Mouse (Mus musculus): ENCODE data around the gene Upb1.
"Not testable (repeated sequence)": the region's sequence is repeated elsewhere in the genome, so short reads cannot be mapped to it uniquely, and the experiment has no call there.

Upb1 gene

GRCm38 (mm10) chr10:75400958-75401357 is at the start of gene Upb1:
Gene Upb1 (plus strand): TSS chr10:75401115.
- DNase-seq, result no peak

GRCm38 (mm10) chr10:75352541-75352940 is 48.4 kb upstream of the Upb1 start:
- DNase-seq, result no peak

- not testable (repeated sequence) for DNase-seq
Measured at GRCm38 (mm10) chr10:75353838-75354241, 47.1 kb upstream of the Upb1 start.

- no peak for DNase-seq
Measured at GRCm38 (mm10) chr10:75355341-75355740, 45.6 kb upstream of the Upb1 start.

GRCm38 (mm10) chr10:75364214-75364690 is 36.7 kb upstream of the Upb1 start:
- DNase-seq, result peak; percentile 75

GRCm38 (mm10) chr10:75364796-75365195 is 36.1 kb upstream of the Upb1 start:
- DNase-seq, result no peak

GRCm38 (mm10) chr10:75365231-75365633 is 35.7 kb upstream of the Upb1 start:
- DNase-seq, result no peak

GRCm38 (mm10) chr10:75373655-75374351 is 27.1 kb upstream of the Upb1 start:
- peak; percentile 32 for DNase-seq

- DNase-seq, result no peak
Measured at GRCm38 (mm10) chr10:75378688-75379087, 22.2 kb upstream of the Upb1 start.

- no peak for DNase-seq
Measured at GRCm38 (mm10) chr10:75390156-75390555, 10.8 kb upstream of the Upb1 start.

GRCm38 (mm10) chr10:75390832-75391231 is 10.1 kb upstream of the Upb1 start:
- peak; percentile 35 for DNase-seq

- no peak for DNase-seq
Measured at GRCm38 (mm10) chr10:75394796-75395195, 6.1 kb upstream of the Upb1 start.

- DNase-seq, result peak; percentile 64
Measured at GRCm38 (mm10) chr10:75396966-75397365, 3.9 kb upstream of the Upb1 start.

GRCm38 (mm10) chr10:75405916-75406315 is 5.0 kb downstream of the Upb1 start:
- DNase-seq, result no peak

- DNase-seq, result peak; percentile 86
Measured at GRCm38 (mm10) chr10:75406755-75407154, 5.8 kb downstream of the Upb1 start.

- peak; percentile 49 for DNase-seq
Measured at GRCm38 (mm10) chr10:75407741-75408140, 6.8 kb downstream of the Upb1 start.

- not testable (repeated sequence) for DNase-seq
Measured at GRCm38 (mm10) chr10:75411343-75412113, 10.6 kb downstream of the Upb1 start.

GRCm38 (mm10) chr10:75412114-75413103 is 11.5 kb downstream of the Upb1 start:
- DNase-seq, result peak; percentile 48

GRCm38 (mm10) chr10:75414925-75415324 is 14.0 kb downstream of the Upb1 start:
- no peak for DNase-seq

GRCm38 (mm10) chr10:75417363-75418042 is 16.6 kb downstream of the Upb1 start:
- no peak for DNase-seq

GRCm38 (mm10) chr10:75418747-75419146 is 17.8 kb downstream of the Upb1 start:
- no peak for DNase-seq

GRCm38 (mm10) chr10:75424498-75424901 is 23.6 kb downstream of the Upb1 start:
- no peak for DNase-seq
